Mouse (Mus musculus): ENCODE results near the gene Gm20696. TPM values are rescaled to one million over a fixed set of nuclear protein-coding genes. Genes with fewer than 3 reads are reported as not detected.

Gene Gm20696
- polyA plus RNA-seq, 1 experiment, result not detected

- Histone ChIP-seq H3K4me1 (peaks cover 17% of the 10 kb centered on the region), H3K36me3 (replicated peaks; ENCODE audit: low read length) (peaks cover 10% of the 10 kb centered on the region), H3K4me3 (replicated peaks) (no peak overlapping the region), H3K9me3 (peaks cover 3% of the 10 kb centered on the region; the same call in 1 of the 2 replicates), H3K27me3 (replicated peaks) (no peaks in the 10 kb centered on the region)
- no peak for TF ChIP-seq FLI1 (IDR thresholded peaks at IDR 0.05; ENCODE audit: low read length)
- no peak for TF ChIP-seq GATA1 (IDR thresholded peaks at IDR 0.05; ENCODE audit: borderline replicate concordance, low read length)
Observed at GRCm38 (mm10) chr6:99350566-99350965, 316.0 kb downstream of the Gm20696 start.

- peaks cover 17% of the 10 kb centered on the region for H3K4me1 ChIP-seq
- no peak for TF ChIP-seq FLI1 (IDR thresholded peaks at IDR 0.05; ENCODE audit: low read length)
- no peak for TF ChIP-seq GATA1 (IDR thresholded peaks at IDR 0.05; ENCODE audit: borderline replicate concordance, low read length)
- peaks cover 11% of the 10 kb centered on the region for H3K36me3 ChIP-seq (replicated peaks; ENCODE audit: low read length)
- H3K4me3 ChIP-seq (replicated peaks), result no peak overlapping the region
- no peaks in the 10 kb centered on the region for H3K27me3 ChIP-seq (replicated peaks)
- H3K9me3 ChIP-seq, result peaks cover 5% of the 10 kb centered on the region; the same call in 1 of the 2 replicates
Observed at GRCm38 (mm10) chr6:99350156-99350555, 316.4 kb downstream of the Gm20696 start.

GRCm38 (mm10) chr6:99347836-99348235, 318.8 kb downstream of the Gm20696 start:
- Histone ChIP-seq H3K9me3 (peaks cover 5% of the 10 kb centered on the region; the same call in 1 of the 2 replicates), H3K36me3 (replicated peaks; ENCODE audit: low read length) (peaks cover 20% of the 10 kb centered on the region), H3K4me1 (peaks cover 16% of the 10 kb centered on the region), H3K4me3 (replicated peaks) (no peak overlapping the region), H3K27me3 (replicated peaks) (no peaks in the 10 kb centered on the region)
- TF ChIP-seq GATA1 (IDR thresholded peaks at IDR 0.05; ENCODE audit: borderline replicate concordance, low read length) (no peak), FLI1 (IDR thresholded peaks at IDR 0.05; ENCODE audit: low read length) (no peak)

- Histone ChIP-seq H3K4me1 (peaks cover 13% of the 10 kb centered on the region), H3K4me3 (replicated peaks) (no peak overlapping the region), H3K36me3 (replicated peaks; ENCODE audit: low read length) (peaks cover 16% of the 10 kb centered on the region), H3K9me3 (peaks cover 5% of the 10 kb centered on the region; the same call in 1 of the 2 replicates), H3K27me3 (replicated peaks) (no peaks in the 10 kb centered on the region)
- TF ChIP-seq GATA1 (IDR thresholded peaks at IDR 0.05; ENCODE audit: borderline replicate concordance, low read length) (no peak), FLI1 (IDR thresholded peaks at IDR 0.05; ENCODE audit: low read length) (no peak)
Observed at GRCm38 (mm10) chr6:99344966-99345365, 321.6 kb downstream of the Gm20696 start.

GRCm38 (mm10) chr6:99344357-99344756, 322.2 kb downstream of the Gm20696 start:
- Histone ChIP-seq H3K4me1 (peaks cover 15% of the 10 kb centered on the region), H3K36me3 (replicated peaks; ENCODE audit: low read length) (peaks cover 16% of the 10 kb centered on the region), H3K27me3 (replicated peaks) (no peaks in the 10 kb centered on the region), H3K4me3 (replicated peaks) (no peak overlapping the region), H3K9me3 (peaks cover 5% of the 10 kb centered on the region; the same call in 1 of the 2 replicates)
- no peak for TF ChIP-seq FLI1 (IDR thresholded peaks at IDR 0.05; ENCODE audit: low read length)
- no peak for TF ChIP-seq GATA1 (IDR thresholded peaks at IDR 0.05; ENCODE audit: borderline replicate concordance, low read length)

- Histone ChIP-seq H3K4me3 (replicated peaks) (no peak overlapping the region), H3K4me1 (peaks cover 20% of the 10 kb centered on the region), H3K9me3 (peaks cover 5% of the 10 kb centered on the region; the same call in 1 of the 2 replicates), H3K36me3 (replicated peaks; ENCODE audit: low read length) (peaks cover 16% of the 10 kb centered on the region), H3K27me3 (replicated peaks) (no peaks in the 10 kb centered on the region)
- TF ChIP-seq FLI1 (IDR thresholded peaks at IDR 0.05; ENCODE audit: low read length) (no peak), GATA1 (IDR thresholded peaks at IDR 0.05; ENCODE audit: borderline replicate concordance, low read length) (no peak)
Observed at GRCm38 (mm10) chr6:99343815-99344214, 322.8 kb downstream of the Gm20696 start.

- TF ChIP-seq FLI1 (IDR thresholded peaks at IDR 0.05; ENCODE audit: low read length) (no peak), GATA1 (IDR thresholded peaks at IDR 0.05; ENCODE audit: borderline replicate concordance, low read length) (no peak)
- H3K9me3 ChIP-seq, result peaks cover 5% of the 10 kb centered on the region; the same call in 1 of the 2 replicates
- peaks cover 16% of the 10 kb centered on the region for H3K36me3 ChIP-seq (replicated peaks; ENCODE audit: low read length)
- no peaks in the 10 kb centered on the region for H3K27me3 ChIP-seq (replicated peaks)
- H3K4me1 ChIP-seq, result peaks cover 33% of the 10 kb centered on the region
- H3K4me3 ChIP-seq (replicated peaks), result no peak overlapping the region
Observed at GRCm38 (mm10) chr6:99342416-99342815, 324.2 kb downstream of the Gm20696 start.

GRCm38 (mm10) chr6:99340902-99341301, 325.7 kb downstream of the Gm20696 start:
- Histone ChIP-seq H3K4me3 (replicated peaks) (no peak overlapping the region), H3K27me3 (replicated peaks) (no peaks in the 10 kb centered on the region), H3K36me3 (replicated peaks; ENCODE audit: low read length) (peaks cover 14% of the 10 kb centered on the region), H3K4me1 (peaks cover 39% of the 10 kb centered on the region), H3K9me3 (peaks cover 5% of the 10 kb centered on the region; the same call in 1 of the 2 replicates)
- no peak for TF ChIP-seq FLI1 (IDR thresholded peaks at IDR 0.05; ENCODE audit: low read length)
- no peak for TF ChIP-seq GATA1 (IDR thresholded peaks at IDR 0.05; ENCODE audit: borderline replicate concordance, low read length)

GRCm38 (mm10) chr6:99339986-99340721, 326.4 kb downstream of the Gm20696 start:
- no peaks in the 10 kb centered on the region for H3K27me3 ChIP-seq (replicated peaks)
- no peaks in the 10 kb centered on the region for H3K9me3 ChIP-seq
- H3K4me3 ChIP-seq (replicated peaks), result peak overlapping the region; percentile 59
- peaks cover 9% of the 10 kb centered on the region for H3K36me3 ChIP-seq (replicated peaks; ENCODE audit: low read length)
- TF ChIP-seq FLI1 (IDR thresholded peaks at IDR 0.05; ENCODE audit: low read length), result no peak
- no peak for TF ChIP-seq GATA1 (IDR thresholded peaks at IDR 0.05; ENCODE audit: borderline replicate concordance, low read length)
- peaks cover 39% of the 10 kb centered on the region for H3K4me1 ChIP-seq

GRCm38 (mm10) chr6:99339343-99339620, 327.3 kb downstream of the Gm20696 start:
- Histone ChIP-seq H3K36me3 (replicated peaks; ENCODE audit: low read length) (peaks cover 6% of the 10 kb centered on the region), H3K4me3 (replicated peaks) (peak overlapping the region; percentile 83)

More at GRCm38 (mm10) chr6:99339343-99339620, 327.3 kb downstream of the Gm20696 start:
- no peak for TF ChIP-seq GATA1 (IDR thresholded peaks at IDR 0.05; ENCODE audit: borderline replicate concordance, low read length)
- TF ChIP-seq FLI1 (IDR thresholded peaks at IDR 0.05; ENCODE audit: low read length), result no peak
- Histone ChIP-seq H3K9me3 (no peaks in the 10 kb centered on the region), H3K27me3 (replicated peaks) (no peaks in the 10 kb centered on the region), H3K4me1 (peaks cover 39% of the 10 kb centered on the region)
